Mouse (Mus musculus): ENCODE measurements around the gene Prdm10. TPM values are rescaled to one million over a fixed set of nuclear protein-coding genes. Genes with fewer than 3 reads are reported as not detected.
A peak's percentile ranks its signal among the peaks of the same experiment; 100 is the strongest.

Prdm10 gene
- total RNA-seq, 2 experiments from 2014 or later, result 22.0 to 23.1 TPM

DNA sequence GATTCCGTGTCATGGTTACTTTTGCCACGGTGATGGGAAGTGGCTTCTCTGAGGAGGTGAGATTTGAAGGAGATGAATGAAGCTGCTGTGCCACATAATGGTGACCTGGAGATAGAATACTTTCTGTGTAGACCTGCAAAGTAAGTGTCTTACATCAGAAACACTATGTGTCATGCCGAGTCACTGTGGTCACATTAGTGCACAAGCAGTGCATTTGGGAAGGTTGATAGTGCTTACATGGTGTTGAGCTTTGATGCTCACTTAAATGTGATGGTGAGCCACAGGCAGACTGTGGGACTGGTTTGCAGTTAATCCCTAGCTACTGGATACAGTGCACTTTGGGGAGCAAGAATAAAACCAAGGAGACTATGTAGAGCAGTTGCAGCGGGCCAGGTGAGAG, 131.8 kb downstream of the Prdm10 start:
- TF ChIP-seq CTCF (conservative IDR thresholded peaks at IDR 0.05), result no peak
- no peak overlapping the region for H3K4me3 ChIP-seq
- DNase-seq (ENCODE audit: low spot score in 2 of 2), result no peak
- no peak overlapping the region for H3K27ac ChIP-seq

DNA sequence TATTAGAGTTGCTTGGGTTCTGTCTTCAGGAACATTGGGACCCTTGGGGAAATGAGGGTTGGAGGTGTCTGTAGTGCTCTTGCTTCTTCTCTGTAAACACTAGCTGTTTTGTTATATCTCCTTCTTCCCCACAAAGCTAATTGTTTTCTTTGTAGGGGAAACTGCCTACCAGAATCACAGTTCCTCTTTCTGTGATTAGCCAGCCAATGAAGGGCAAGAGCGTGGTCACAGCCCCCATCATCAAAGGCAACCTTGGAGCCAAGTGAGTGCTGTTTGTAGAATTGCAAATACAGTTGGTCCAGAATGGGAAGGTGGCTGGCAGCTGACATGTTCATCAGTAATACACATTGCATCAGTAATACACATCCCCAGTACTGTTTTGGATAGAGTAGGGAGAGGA, 138.5 kb downstream of the Prdm10 start:
- H3K27ac ChIP-seq, result peak overlapping the region; percentile 39; the same call in 1 of the 2 replicates
- peak in 1 of 2 experiments; percentile 26 for DNase-seq (ENCODE audit: low spot score in 2 of 2)
- TF ChIP-seq CTCF (conservative IDR thresholded peaks at IDR 0.05), result no peak
- no peak overlapping the region for H3K4me3 ChIP-seq

DNA sequence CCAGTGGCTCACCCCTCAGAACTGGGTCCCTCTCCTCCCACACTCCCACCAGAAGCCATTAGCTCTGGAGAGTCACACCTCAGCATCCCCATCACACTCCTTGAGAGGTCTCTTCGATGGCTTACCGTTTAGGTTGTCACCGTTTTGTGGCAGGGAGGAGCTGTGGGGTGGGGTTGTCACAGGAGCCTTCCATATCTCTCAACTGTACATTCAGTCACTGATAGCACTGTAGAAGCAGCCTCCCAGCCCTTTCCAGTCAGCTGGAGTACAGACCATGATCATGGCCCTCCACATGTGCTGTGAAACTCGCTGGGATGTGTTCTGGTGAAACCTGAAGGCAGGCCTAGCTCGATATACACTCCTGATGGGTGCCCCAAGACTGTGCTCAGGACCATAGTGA, 141.8 kb downstream of the Prdm10 start:
- Histone ChIP-seq H3K4me3 (no peak overlapping the region), H3K27ac (no peak overlapping the region)
- no peak for TF ChIP-seq CTCF (conservative IDR thresholded peaks at IDR 0.05)
- no peak for DNase-seq (ENCODE audit: low spot score in 2 of 2)

- no peak for DNase-seq (ENCODE audit: low spot score in 2 of 2)
- H3K27ac ChIP-seq, result no peak overlapping the region
- TF ChIP-seq CTCF (conservative IDR thresholded peaks at IDR 0.05), result no peak
- H3K4me3 ChIP-seq, result no peak overlapping the region
Measured at GRCm38 (mm10) chr9:31428971-31429370, 148.6 kb downstream of the Prdm10 start.

GRCm38 (mm10) chr9:31430011-31430410, 149.7 kb downstream of the Prdm10 start:
- DNase-seq (ENCODE audit: low spot score in 2 of 2), result no peak
- no peak for TF ChIP-seq CTCF (conservative IDR thresholded peaks at IDR 0.05)
- Histone ChIP-seq H3K4me3 (no peak overlapping the region), H3K27ac (no peak overlapping the region)

Other genes with a start within 250 kb of the Prdm10 start
- gene Zbtb44, start 249.9 kb upstream of the Prdm10 start, total RNA-seq (2021), result 10 to 100 TPM; 39.5 to 41.6 TPM
- gene St14, start 148.7 kb upstream of the Prdm10 start, total RNA-seq (2021), result under 1 TPM; 0.61 to 0.79 TPM
- gene Aplp2, start 68.7 kb upstream of the Prdm10 start, total RNA-seq (2021), result 100 to 1,000 TPM; 447 to 470 TPM
- gene Nfrkb, start 105.7 kb downstream of the Prdm10 start, total RNA-seq (2021), result 10 to 100 TPM; 33.1 to 33.6 TPM
- gene Tmem45b, start 183.9 kb downstream of the Prdm10 start, total RNA-seq (2021), result not detected